Mouse (Mus musculus): Measurements from ENCODE around the gene Hap1. TPM values are rescaled to one million over a fixed set of nuclear protein-coding genes. Genes with fewer than 3 reads are reported as not detected.

Gene Hap1
- polyA plus RNA-seq, 1 experiment: 22.0 TPM

DNA sequence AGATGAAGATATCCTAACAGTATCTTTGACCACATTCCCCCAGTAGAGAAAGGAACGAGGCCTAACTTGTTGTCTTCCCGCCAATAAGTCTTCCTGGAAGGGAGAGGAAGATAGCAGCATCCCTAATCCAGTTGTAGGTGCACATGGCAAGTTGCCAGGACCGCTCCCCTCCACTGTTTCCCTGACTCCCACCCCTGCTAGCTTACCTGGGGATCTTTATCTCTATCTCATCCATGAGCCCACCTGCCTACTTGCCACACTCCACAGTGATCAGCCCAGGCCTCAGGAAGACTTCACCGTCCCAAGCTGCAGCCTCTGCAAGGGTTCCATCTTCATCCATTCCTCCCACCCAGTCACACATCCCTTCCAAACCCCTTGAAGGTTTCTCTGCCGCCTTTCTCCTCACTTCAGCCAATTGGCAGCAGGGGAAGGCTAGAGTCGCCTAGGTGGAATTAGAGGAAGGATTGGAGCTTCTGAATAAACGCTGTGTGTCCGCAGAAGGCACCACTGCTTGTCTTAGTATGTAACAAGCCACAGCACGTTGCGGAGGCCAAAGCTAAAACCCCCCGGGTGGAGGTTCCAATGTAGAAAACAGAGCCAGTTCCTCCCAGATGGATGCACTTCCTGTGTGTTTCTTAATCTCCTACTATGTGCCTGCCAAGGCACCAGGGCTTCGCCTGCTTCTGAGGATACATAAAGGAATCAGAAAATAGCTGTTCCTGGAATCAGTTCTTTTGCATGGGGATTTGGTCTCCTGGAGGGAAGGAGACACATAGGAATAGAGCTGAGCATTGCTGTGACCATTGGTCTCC is 44.0 kb upstream of the Hap1 start:
- Histone ChIP-seq H3K4me3 (ENCODE audit: extremely low read depth, insufficient read depth, insufficient read length) (no peak overlapping the region), H3K27me3 (ENCODE audit: control insufficient read depth, insufficient read depth, low read length) (no peaks in the 10 kb centered on the region), H3K4me1 (ENCODE audit: control insufficient read depth, insufficient read depth, insufficient read length) (peaks cover 9% of the 10 kb centered on the region; the same call in 1 of the 2 replicates), H3K27ac (ENCODE audit: insufficient read depth, low read length) (no peak overlapping the region), H3K36me3 (ENCODE audit: control insufficient read depth, insufficient read depth, low read length) (no peaks in the 10 kb centered on the region)
- WGBS: 82% methylated on average over 12 of the region's 12 CpGs
- DNase-seq (ENCODE audit: low read depth in 1 of 2, low spot score in 2 of 2): no peak
- TF ChIP-seq POLR2A (IDR thresholded peaks at IDR 0.05; ENCODE audit: low read depth, low read length) (no peak), CTCF (IDR thresholded peaks at IDR 0.05; ENCODE audit: extremely low read depth, insufficient read depth, insufficient read length, insufficient replicate concordance) (no peak)

DNA sequence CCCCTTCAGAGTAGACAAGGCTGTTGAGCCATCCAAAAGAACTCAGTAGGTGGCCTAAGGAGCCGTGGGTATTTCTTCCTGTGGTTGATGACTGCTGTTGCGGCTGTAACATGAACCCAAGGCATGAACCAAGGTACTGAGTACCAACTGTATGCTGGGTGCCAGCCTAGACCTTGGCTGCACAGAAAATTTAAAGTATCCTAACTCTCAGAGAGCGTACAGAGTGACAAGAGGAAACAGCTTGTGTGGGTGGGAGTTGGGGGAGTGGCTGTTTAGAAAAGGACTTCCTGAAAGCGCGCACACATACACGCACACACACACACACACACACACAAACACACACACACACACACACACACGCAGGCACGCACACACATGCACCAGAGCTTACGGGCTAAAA is 43.4 kb upstream of the Hap1 start:
- DNase-seq (ENCODE audit: low read depth in 1 of 2, low spot score in 2 of 2): no peak
- no peaks in the 10 kb centered on the region for H3K36me3 ChIP-seq (ENCODE audit: control insufficient read depth, insufficient read depth, low read length)
- 17% methylated on average over 9 of the region's 9 CpGs for WGBS
- no peak overlapping the region for H3K27ac ChIP-seq (ENCODE audit: insufficient read depth, low read length)
- no peak overlapping the region for H3K4me3 ChIP-seq (ENCODE audit: extremely low read depth, insufficient read depth, insufficient read length)
- no peak for TF ChIP-seq CTCF (IDR thresholded peaks at IDR 0.05; ENCODE audit: extremely low read depth, insufficient read depth, insufficient read length, insufficient replicate concordance)
- no peak for TF ChIP-seq POLR2A (IDR thresholded peaks at IDR 0.05; ENCODE audit: low read depth, low read length)
- peaks cover 9% of the 10 kb centered on the region; the same call in 1 of the 2 replicates for H3K4me1 ChIP-seq (ENCODE audit: control insufficient read depth, insufficient read depth, insufficient read length)
- no peaks in the 10 kb centered on the region for H3K27me3 ChIP-seq (ENCODE audit: control insufficient read depth, insufficient read depth, low read length)

DNA sequence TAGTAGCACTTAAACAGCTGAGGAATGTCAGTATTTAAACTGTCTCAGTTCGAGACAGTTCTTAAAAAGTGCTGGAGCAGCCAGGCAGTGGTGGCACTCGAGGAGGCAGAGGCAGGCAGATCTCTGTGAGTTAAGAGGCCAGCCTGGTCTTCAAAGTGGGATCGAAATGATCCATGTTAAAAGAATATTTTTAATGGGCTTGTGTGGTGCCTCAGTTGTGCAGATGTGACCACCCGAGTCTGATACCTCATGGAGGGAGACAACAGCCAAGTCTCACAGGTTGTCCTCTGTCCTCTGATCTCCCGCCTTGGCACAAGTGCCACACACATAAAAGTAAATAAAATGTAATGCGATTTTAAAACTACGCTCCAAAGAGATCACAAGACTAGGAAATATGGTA is 42.6 kb upstream of the Hap1 start:
- H3K36me3 ChIP-seq (ENCODE audit: control insufficient read depth, insufficient read depth, low read length): no peaks in the 10 kb centered on the region
- no peaks in the 10 kb centered on the region for H3K27me3 ChIP-seq (ENCODE audit: control insufficient read depth, insufficient read depth, low read length)
- TF ChIP-seq POLR2A (IDR thresholded peaks at IDR 0.05; ENCODE audit: low read depth, low read length) (no peak), CTCF (IDR thresholded peaks at IDR 0.05; ENCODE audit: extremely low read depth, insufficient read depth, insufficient read length, insufficient replicate concordance) (no peak)
- H3K4me1 ChIP-seq (ENCODE audit: control insufficient read depth, insufficient read depth, insufficient read length): peaks cover 9% of the 10 kb centered on the region; the same call in 1 of the 2 replicates
- DNase-seq (ENCODE audit: low read depth in 1 of 2, low spot score in 2 of 2): no peak
- no peak overlapping the region for H3K4me3 ChIP-seq (ENCODE audit: extremely low read depth, insufficient read depth, insufficient read length)
- no peak overlapping the region for H3K27ac ChIP-seq (ENCODE audit: insufficient read depth, low read length)
- 87% methylated on average over 7 of the region's 7 CpGs for WGBS

DNA sequence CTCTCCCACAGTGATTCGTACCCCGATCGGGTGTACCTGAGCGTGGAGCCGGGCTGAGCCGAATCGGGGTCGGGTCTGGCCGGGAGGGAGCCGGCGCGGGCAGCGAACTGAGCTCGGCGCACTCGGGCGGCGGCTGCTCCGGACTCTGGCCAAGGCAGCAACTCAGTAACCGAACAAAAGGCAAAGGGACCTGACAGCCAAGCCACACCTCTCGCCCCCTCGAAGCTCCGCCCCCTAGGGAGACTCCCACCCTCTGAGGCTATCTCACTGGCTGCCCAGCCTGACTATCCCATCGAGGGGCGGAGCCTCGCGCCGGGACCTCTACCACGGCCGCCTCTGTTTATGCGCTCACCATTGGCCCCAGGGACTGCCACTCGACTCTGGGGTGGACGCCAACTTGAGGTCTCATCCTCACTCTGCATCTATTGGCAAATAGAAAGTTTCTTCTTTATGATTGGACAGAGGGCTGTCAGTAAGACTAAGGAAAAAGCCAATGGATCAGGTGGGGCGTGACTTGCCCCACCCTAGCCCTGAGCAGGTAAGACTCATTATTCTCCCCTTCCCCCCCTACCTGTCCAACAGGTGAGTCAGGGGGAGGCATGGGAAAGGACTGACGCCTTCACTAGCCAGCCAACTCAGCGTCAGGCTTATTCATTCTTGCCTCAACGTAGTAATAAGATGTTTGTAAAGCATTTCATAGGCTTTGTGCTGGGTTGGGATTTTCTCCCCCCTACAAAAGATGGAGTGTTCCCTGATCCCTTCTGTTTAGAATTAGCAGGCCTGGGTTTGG is 41.9 kb upstream of the Hap1 start, which contains the start of gene Jup:
Gene Jup, minus strand, starts transcription at position 164 of the 790 bp plus-strand sequence.
- TF ChIP-seq POLR2A (IDR thresholded peaks at IDR 0.05; ENCODE audit: low read depth, low read length) (peak; percentile 61), CTCF (IDR thresholded peaks at IDR 0.05; ENCODE audit: extremely low read depth, insufficient read depth, insufficient read length, insufficient replicate concordance) (no peak)
- Histone ChIP-seq H3K4me1 (ENCODE audit: control insufficient read depth, insufficient read depth, insufficient read length) (peaks cover 9% of the 10 kb centered on the region; the same call in 1 of the 2 replicates), H3K27me3 (ENCODE audit: control insufficient read depth, insufficient read depth, low read length) (no peaks in the 10 kb centered on the region), H3K4me3 (ENCODE audit: extremely low read depth, insufficient read depth, insufficient read length) (peak within 1 kb of the TSS; percentile 66), H3K27ac (ENCODE audit: insufficient read depth, low read length) (peak within 1 kb of the TSS; percentile 56), H3K36me3 (ENCODE audit: control insufficient read depth, insufficient read depth, low read length) (no peaks in the 10 kb centered on the region)
- WGBS: 6% methylated on average over 37 of the region's 37 CpGs
- DNase-seq (ENCODE audit: low read depth in 1 of 2, low spot score in 2 of 2): peak; percentile 78 to 99

DNA sequence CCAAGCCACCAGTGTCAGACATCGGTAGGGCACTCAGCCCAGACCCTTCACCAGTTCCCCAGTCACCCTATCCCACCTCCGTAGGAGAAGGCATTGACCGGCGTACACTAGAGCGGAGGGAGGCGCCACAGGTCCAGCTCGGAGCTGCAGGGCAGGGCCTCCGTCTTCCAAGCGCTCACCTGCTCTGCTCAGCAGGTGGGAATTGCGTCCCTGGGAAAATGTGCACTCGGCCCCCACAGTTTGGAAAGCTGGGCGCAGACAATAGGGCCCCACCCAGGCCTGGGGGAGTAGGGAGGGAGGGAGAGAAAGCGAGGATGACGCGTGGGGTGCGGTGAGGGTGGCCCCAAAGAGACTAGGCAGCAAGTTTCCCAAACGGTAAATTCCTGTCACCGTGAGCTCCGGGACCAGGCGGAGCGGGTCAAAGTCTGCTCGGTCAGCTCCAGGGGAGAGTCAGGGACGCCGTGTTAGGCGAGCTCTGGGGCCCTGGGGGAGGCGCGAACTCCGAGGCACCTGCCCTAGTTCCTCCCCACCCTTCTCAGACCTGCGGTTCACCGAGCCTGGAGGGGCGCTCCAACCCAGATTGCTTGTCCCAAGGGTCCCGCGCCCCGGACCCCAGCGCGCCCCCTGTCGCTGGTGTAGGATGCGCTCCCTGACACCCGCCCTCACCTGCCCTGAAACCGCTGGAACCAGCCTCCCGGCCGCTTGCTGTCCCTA is 41.1 kb upstream of the Hap1 start:
- 4% methylated on average over 42 of the region's 42 CpGs for WGBS
- no peaks in the 10 kb centered on the region for H3K27me3 ChIP-seq (ENCODE audit: control insufficient read depth, insufficient read depth, low read length)
- no peaks in the 10 kb centered on the region for H3K36me3 ChIP-seq (ENCODE audit: control insufficient read depth, insufficient read depth, low read length)
- H3K27ac ChIP-seq (ENCODE audit: insufficient read depth, low read length): peak overlapping the region; percentile 56
- peak overlapping the region; percentile 66 for H3K4me3 ChIP-seq (ENCODE audit: extremely low read depth, insufficient read depth, insufficient read length)
- no peak for DNase-seq (ENCODE audit: low read depth in 1 of 2, low spot score in 2 of 2)
- peaks cover 9% of the 10 kb centered on the region; the same call in 1 of the 2 replicates for H3K4me1 ChIP-seq (ENCODE audit: control insufficient read depth, insufficient read depth, insufficient read length)
- no peak for TF ChIP-seq CTCF (IDR thresholded peaks at IDR 0.05; ENCODE audit: extremely low read depth, insufficient read depth, insufficient read length, insufficient replicate concordance)
- TF ChIP-seq POLR2A (IDR thresholded peaks at IDR 0.05; ENCODE audit: low read depth, low read length): no peak

DNA sequence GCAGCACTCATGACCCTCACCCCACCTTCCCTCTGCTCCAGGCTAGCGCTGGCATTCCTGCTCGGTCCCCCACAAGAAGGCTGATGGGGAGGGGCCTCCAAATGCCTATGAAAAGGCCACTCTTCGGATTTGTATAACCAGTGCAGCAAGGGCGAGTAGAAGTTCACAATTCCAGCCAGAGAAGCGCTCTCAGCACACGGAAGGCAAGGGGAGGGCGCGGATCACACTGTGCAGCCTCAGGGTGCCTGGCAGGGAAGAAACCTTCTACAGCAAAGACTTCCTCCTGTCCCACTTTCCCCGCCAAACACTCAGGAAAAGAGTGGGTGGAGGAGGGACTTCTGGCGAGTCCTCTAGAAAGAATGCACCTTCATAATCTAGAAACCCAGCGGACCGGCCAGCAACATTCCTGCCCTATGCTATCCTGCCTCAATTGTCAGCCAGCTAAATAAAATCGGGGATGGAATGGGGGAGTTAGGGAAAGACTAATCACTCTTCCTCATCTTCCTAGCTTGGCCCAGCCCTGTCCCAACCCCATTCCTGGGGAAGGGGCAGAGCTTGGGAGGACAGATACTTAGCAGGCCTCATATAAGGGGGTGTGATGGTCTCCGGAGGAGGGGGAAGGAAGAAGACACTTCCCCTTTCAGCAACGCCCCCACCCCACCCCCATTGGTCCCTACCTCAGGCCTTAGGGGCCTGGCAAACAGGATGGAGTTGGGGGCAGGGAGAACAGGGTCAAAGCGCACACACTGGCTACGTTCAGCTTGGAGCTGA is 40.1 kb upstream of the Hap1 start:
- no peaks in the 10 kb centered on the region for H3K36me3 ChIP-seq (ENCODE audit: control insufficient read depth, insufficient read depth, low read length)
- H3K4me3 ChIP-seq (ENCODE audit: extremely low read depth, insufficient read depth, insufficient read length): peak overlapping the region; percentile 15; the same call in 1 of the 2 replicates
- WGBS: 57% methylated on average over 17 of the region's 17 CpGs
- TF ChIP-seq CTCF (IDR thresholded peaks at IDR 0.05; ENCODE audit: extremely low read depth, insufficient read depth, insufficient read length, insufficient replicate concordance) (no peak), POLR2A (IDR thresholded peaks at IDR 0.05; ENCODE audit: low read depth, low read length) (no peak)
- H3K4me1 ChIP-seq (ENCODE audit: control insufficient read depth, insufficient read depth, insufficient read length): peaks cover 9% of the 10 kb centered on the region; the same call in 1 of the 2 replicates
- H3K27me3 ChIP-seq (ENCODE audit: control insufficient read depth, insufficient read depth, low read length): no peaks in the 10 kb centered on the region
- H3K27ac ChIP-seq (ENCODE audit: insufficient read depth, low read length): no peak overlapping the region
- no peak for DNase-seq (ENCODE audit: low read depth in 1 of 2, low spot score in 2 of 2)

Measured in spleen, adult 2 months (tissue).